Mouse (Mus musculus) thymus, adult 2 months (tissue): ENCODE data around the gene Dnajc16. TPM values are rescaled to one million over a fixed set of nuclear protein-coding genes. Genes with fewer than 3 reads are reported as not detected.

Experiments
- DNase-seq: peaks from one replicate; pipeline ENCODE4 v3.0.0; 2021
- H3K27ac ChIP-seq: fragments of 200-500 bp; 2 replicates; pipeline ENCODE4 v1.5.1; 2012; ENCODE audit warnings: low read length, control low read depth; ENCODE audit not compliant: control insufficient read depth, insufficient read depth
- H3K27me3 ChIP-seq: fragments of 200-500 bp; 2 replicates; pipeline ENCODE4 v1.6.1; 2012; ENCODE audit warnings: mild to moderate bottlenecking, low read length, moderate library complexity, mixed read lengths; ENCODE audit not compliant: control insufficient read depth, insufficient read depth
- H3K36me3 ChIP-seq: fragments of 200-500 bp; 2 replicates; pipeline ENCODE4 v1.6.1; 2012; ENCODE audit warnings: mild to moderate bottlenecking, low read length, moderate library complexity; ENCODE audit not compliant: control insufficient read depth, insufficient read depth
- H3K4me1 ChIP-seq: fragments of 200-500 bp; replicated peaks from 2 replicates; pipeline ENCODE4 v1.6.1; 2012; ENCODE audit warnings: low read length; ENCODE audit not compliant: control insufficient read depth, insufficient read depth
- H3K4me3 ChIP-seq: fragments of 200-500 bp; 2 replicates; pipeline ENCODE4 v1.5.1; 2012; ENCODE audit warnings: mild to moderate bottlenecking, low read length, control low read depth, moderate library complexity; ENCODE audit not compliant: control insufficient read depth, insufficient read depth
- CTCF ChIP-seq: fragments of 200-500 bp; IDR thresholded peaks from 2 replicates; pipeline ENCODE4 v1.5.1; 2012; ENCODE audit warnings: mild to moderate bottlenecking, control low read depth, low read length, moderate library complexity, borderline replicate concordance; ENCODE audit not compliant: control insufficient read depth, poor library complexity, insufficient read depth; ENCODE audit errors: extremely low read depth
- POLR2A ChIP-seq: fragments of 200-500 bp; IDR thresholded peaks from 2 replicates; pipeline ENCODE4 v1.6.1; 2012; ENCODE audit warnings: mild to moderate bottlenecking, low read length, control low read depth, moderate library complexity; ENCODE audit not compliant: control insufficient read depth, poor library complexity, insufficient read depth; ENCODE audit errors: extremely low read depth
- WGBS: fragments of 180-500 bp; shearing (Covaris S2); methylation state at CpG from one replicate; pipeline ENCODE4 v1.1.7; 2018; 5-methylcytosine and 5-hydroxymethylcytosine counted together
- polyA plus RNA-seq: library from polyadenylated mRNA; depleted of rRNA; stranded (reverse); fragments of >200 nt; gene quantifications from 2 replicates; pipeline ENCODE4 v1.2.3, GENCODE M21; 2012; rRNA removed

Dnajc16 gene
- 11.8 and 11.9 TPM in 2 replicates for polyA plus RNA-seq

GRCm38 (mm10) chr4:141790524-141790990 is at the start of gene Dnajc16:
Gene Dnajc16, minus strand, starts transcription at chr4:141790931.
- no peaks in the 10 kb centered on the region for H3K36me3 ChIP-seq
- H3K27ac ChIP-seq, result 0 out of 2 replicates have a peak within 1 kb of the TSS, but pooled peaks have one; percentile 6
- H3K27me3 ChIP-seq, result no peaks in the 10 kb centered on the region
- H3K4me3 ChIP-seq, result peak within 1 kb of the TSS; percentile 71
- TF ChIP-seq POLR2A, result peak; percentile 70; the same call in 1 of the 2 replicates
- no peak for TF ChIP-seq CTCF
- peaks cover 11% of the 10 kb centered on the region for H3K4me1 ChIP-seq
- WGBS, result under 1% methylated on average over 42 of the region's 42 CpGs
- DNase-seq, result peak; percentile 94

- Histone ChIP-seq H3K4me1 (no peaks in the 10 kb centered on the region), H3K36me3 (no peaks in the 10 kb centered on the region), H3K27me3 (no peaks in the 10 kb centered on the region), H3K4me3 (no peak overlapping the region), H3K27ac (no peak overlapping the region)
- no peak for TF ChIP-seq POLR2A
- no peak for TF ChIP-seq CTCF
- no peak for DNase-seq
- 35% methylated on average over 5 of the region's 5 CpGs for WGBS
Measured at GRCm38 (mm10) chr4:141834536-141835095, 43.9 kb upstream of the Dnajc16 start.

- DNase-seq, result no peak
- Histone ChIP-seq H3K36me3 (no peaks in the 10 kb centered on the region), H3K27me3 (no peaks in the 10 kb centered on the region), H3K4me1 (no peaks in the 10 kb centered on the region), H3K4me3 (no peak overlapping the region), H3K27ac (no peak overlapping the region)
- WGBS, result 88% methylated on average over 1 of the region's 1 CpGs
- TF ChIP-seq POLR2A (no peak), CTCF (no peak)
Measured at GRCm38 (mm10) chr4:141833911-141834310, 43.2 kb upstream of the Dnajc16 start.

GRCm38 (mm10) chr4:141831361-141831760 is 40.6 kb upstream of the Dnajc16 start:
- 89% methylated on average over 7 of the region's 7 CpGs for WGBS
- Histone ChIP-seq H3K27ac (no peak overlapping the region), H3K4me1 (no peaks in the 10 kb centered on the region), H3K4me3 (no peak overlapping the region), H3K27me3 (no peaks in the 10 kb centered on the region), H3K36me3 (no peaks in the 10 kb centered on the region)
- no peak for TF ChIP-seq POLR2A
- TF ChIP-seq CTCF, result no peak
- no peak for DNase-seq

GRCm38 (mm10) chr4:141830381-141830780 is 39.6 kb upstream of the Dnajc16 start:
- 87% methylated on average over 11 of the region's 11 CpGs for WGBS

GRCm38 (mm10) chr4:141828177-141828576 is 37.4 kb upstream of the Dnajc16 start:
- no peak for DNase-seq
- TF ChIP-seq POLR2A, result no peak
- no peak for TF ChIP-seq CTCF
- Histone ChIP-seq H3K4me1 (no peaks in the 10 kb centered on the region), H3K36me3 (no peaks in the 10 kb centered on the region), H3K27ac (no peak overlapping the region), H3K4me3 (no peak overlapping the region), H3K27me3 (no peaks in the 10 kb centered on the region)
- WGBS, result 47% methylated on average over 4 of the region's 4 CpGs

More at GRCm38 (mm10) chr4:141830381-141830780, 39.6 kb upstream of the Dnajc16 start:
- no peak overlapping the region for H3K27ac ChIP-seq
- no peaks in the 10 kb centered on the region for H3K36me3 ChIP-seq
- no peaks in the 10 kb centered on the region for H3K4me1 ChIP-seq
- H3K4me3 ChIP-seq, result no peak overlapping the region
- no peak for DNase-seq
- H3K27me3 ChIP-seq, result no peaks in the 10 kb centered on the region
- TF ChIP-seq POLR2A, result no peak
- TF ChIP-seq CTCF, result no peak

GRCm38 (mm10) chr4:141827401-141827800 is 36.7 kb upstream of the Dnajc16 start:
- Histone ChIP-seq H3K27me3 (no peaks in the 10 kb centered on the region), H3K4me3 (no peak overlapping the region), H3K4me1 (no peaks in the 10 kb centered on the region), H3K27ac (no peak overlapping the region), H3K36me3 (no peaks in the 10 kb centered on the region)
- no peak for DNase-seq
- 98% methylated on average over 2 of the region's 2 CpGs for WGBS
- TF ChIP-seq POLR2A, result no peak
- no peak for TF ChIP-seq CTCF
